Mouse (Mus musculus) forebrain, embryonic 15.5 days (tissue): ENCODE measurements around the gene Acot2. TPM values are rescaled to one million over a fixed set of nuclear protein-coding genes. Genes with fewer than 3 reads are reported as not detected.
"Not testable (repeated sequence)": the region's sequence is repeated elsewhere in the genome, so short reads cannot be mapped to it uniquely, and the experiment has no call there.

ENCODE experiments used
- ATAC-seq: fragments of 200-750 bp; cut with Nextera tagmentation; replicated peaks from 2 replicates; pipeline ENCODE4 v1.8.0; 2017; ENCODE audit warnings: mild to moderate bottlenecking, moderate TSS enrichment, moderate library complexity
- H3K27ac ChIP-seq: fragments of 300-500 bp; sonication (generic); replicated peaks from 2 replicates; pipeline ENCODE4 v1.5.1; 2015; ENCODE audit warnings: mild to moderate bottlenecking, inconsistent platforms
- H3K27me3 ChIP-seq: fragments of 300-500 bp; sonication (generic); 2 replicates; pipeline ENCODE4 v1.6.1; 2015; ENCODE audit warnings: inconsistent platforms
- H3K36me3 ChIP-seq: fragments of 300-500 bp; sonication (generic); 2 replicates; pipeline ENCODE4 v1.6.1; 2015; ENCODE audit warnings: mild to moderate bottlenecking, inconsistent platforms
- H3K4me1 ChIP-seq: fragments of 300-500 bp; sonication (generic); 2 replicates; pipeline ENCODE4 v1.6.1; 2015; ENCODE audit warnings: inconsistent platforms
- H3K4me2 ChIP-seq: fragments of 300-500 bp; sonication (generic); replicated peaks from 2 replicates; pipeline ENCODE4 v1.6.1; 2015; ENCODE audit warnings: mild to moderate bottlenecking, inconsistent platforms
- H3K4me3 ChIP-seq: fragments of 300-500 bp; sonication (generic); 2 replicates; pipeline ENCODE4 v1.5.1; 2015; ENCODE audit warnings: mild to moderate bottlenecking, inconsistent platforms
- H3K9ac ChIP-seq: fragments of 300-500 bp; sonication (generic); replicated peaks from 2 replicates; pipeline ENCODE4 v1.6.1; 2015; ENCODE audit warnings: mild to moderate bottlenecking, inconsistent platforms
- H3K9me3 ChIP-seq: fragments of 300-500 bp; sonication (generic); 2 replicates; pipeline ENCODE4 v1.6.1; 2016; ENCODE audit warnings: inconsistent platforms
- WGBS: fragments of 180-500 bp; shearing (Covaris S2); methylation state at CpG from one replicate; pipeline ENCODE4 v1.1.7; 2015; ENCODE audit warnings: mixed read lengths; 5-methylcytosine and 5-hydroxymethylcytosine counted together
- polyA plus RNA-seq: library from polyadenylated mRNA; unstranded; fragments of >200 nt; fragmentation: Nextera tagmentation; extraction: Ambion mirVana; gene quantifications from 2 replicates; pipeline ENCODE4 v1.2.1, GENCODE M21; 2015

The Acot2 gene
- 11.3 and 12.4 TPM in 2 replicates for polyA plus RNA-seq

GRCm38 (mm10) chr12:83987583-83988441 lies at the start of gene Acot2:
Acot2 (plus strand) TSS chr12:83987861.
- Histone ChIP-seq H3K4me1 (peaks cover 6% of the 10 kb centered on the region), H3K9ac (peak within 1 kb of the TSS; percentile 76), H3K27me3 (no peaks in the 10 kb centered on the region), H3K9me3 (no peaks in the 10 kb centered on the region), H3K27ac (peak within 1 kb of the TSS; percentile 94), H3K36me3 (no peaks in the 10 kb centered on the region), H3K4me3 (peak within 1 kb of the TSS; percentile 83), H3K4me2 (peak within 1 kb of the TSS; percentile 70)
- ATAC-seq, result peak; percentile 95
- under 1% methylated on average over 80 of the region's 80 CpGs for WGBS

- H3K9ac ChIP-seq, H3K36me3 ChIP-seq, H3K27ac ChIP-seq, H3K27me3 ChIP-seq, H3K4me2 ChIP-seq, H3K4me1 ChIP-seq, H3K9me3 ChIP-seq, H3K4me3 ChIP-seq, ATAC-seq: not testable (repeated sequence)
- WGBS, result 46% methylated on average over 1 of the region's 1 CpGs
These were observed 49.1 kb upstream of the Acot2 start for GRCm38 (mm10) chr12:83938592-83938991.

GRCm38 (mm10) chr12:83939332-83939731 lies 48.3 kb upstream of the Acot2 start:
- 79% methylated on average over 2 of the region's 2 CpGs for WGBS

GRCm38 (mm10) chr12:83940031-83940430 lies 47.6 kb upstream of the Acot2 start:
- Histone ChIP-seq H3K4me3 (no peak overlapping the region), H3K4me1 (no peaks in the 10 kb centered on the region), H3K27me3 (no peaks in the 10 kb centered on the region), H3K36me3 (no peaks in the 10 kb centered on the region), H3K9ac (no peak overlapping the region), H3K9me3 (no peaks in the 10 kb centered on the region), H3K4me2 (no peak overlapping the region), H3K27ac (no peak overlapping the region)
- no peak for ATAC-seq
- WGBS, result 51% methylated on average over 4 of the region's 4 CpGs

More at GRCm38 (mm10) chr12:83939332-83939731, 48.3 kb upstream of the Acot2 start:
- ATAC-seq, result no peak
- Histone ChIP-seq H3K27ac (no peak overlapping the region), H3K27me3 (no peaks in the 10 kb centered on the region), H3K4me1 (no peaks in the 10 kb centered on the region), H3K4me2 (no peak overlapping the region), H3K36me3 (no peaks in the 10 kb centered on the region), H3K9ac (no peak overlapping the region), H3K9me3 (no peaks in the 10 kb centered on the region), H3K4me3 (no peak overlapping the region)

GRCm38 (mm10) chr12:83941938-83942337 lies 45.7 kb upstream of the Acot2 start:
- no peak overlapping the region for H3K4me3 ChIP-seq
- H3K4me1 ChIP-seq, result no peaks in the 10 kb centered on the region
- no peaks in the 10 kb centered on the region for H3K36me3 ChIP-seq
- WGBS, result 80% methylated on average over 3 of the region's 3 CpGs
- H3K27ac ChIP-seq, result no peak overlapping the region
- no peak overlapping the region for H3K4me2 ChIP-seq
- no peak for ATAC-seq
- H3K27me3 ChIP-seq, result no peaks in the 10 kb centered on the region
- H3K9me3 ChIP-seq, result no peaks in the 10 kb centered on the region
- no peak overlapping the region for H3K9ac ChIP-seq

- no peaks in the 10 kb centered on the region for H3K36me3 ChIP-seq
- H3K4me2 ChIP-seq, result no peak overlapping the region
- peaks cover 19% of the 10 kb centered on the region for H3K4me1 ChIP-seq
- no peak for ATAC-seq
- H3K9me3 ChIP-seq, result no peaks in the 10 kb centered on the region
- H3K27ac ChIP-seq, result no peak overlapping the region
- H3K9ac ChIP-seq, result no peak overlapping the region
- H3K4me3 ChIP-seq, result no peak overlapping the region
- WGBS, result 96% methylated on average over 8 of the region's 8 CpGs
- H3K27me3 ChIP-seq, result no peaks in the 10 kb centered on the region
These were observed 40.3 kb upstream of the Acot2 start for GRCm38 (mm10) chr12:83947260-83947811.

- no peaks in the 10 kb centered on the region for H3K27me3 ChIP-seq
- H3K9ac ChIP-seq, result no peak overlapping the region
- no peak overlapping the region for H3K4me3 ChIP-seq
- H3K36me3 ChIP-seq, result no peaks in the 10 kb centered on the region
- peaks cover 31% of the 10 kb centered on the region for H3K4me1 ChIP-seq
- no peaks in the 10 kb centered on the region for H3K9me3 ChIP-seq
- H3K4me2 ChIP-seq, result no peak overlapping the region
- no peak overlapping the region for H3K27ac ChIP-seq
- ATAC-seq, result no peak
- 85% methylated on average over 4 of the region's 4 CpGs for WGBS
These were observed 38.6 kb upstream of the Acot2 start for GRCm38 (mm10) chr12:83949043-83949442.

GRCm38 (mm10) chr12:83949776-83950492 lies 37.7 kb upstream of the Acot2 start:
- WGBS, result 31% methylated on average over 11 of the region's 11 CpGs
- H3K9ac ChIP-seq, result peak overlapping the region; percentile 74
- H3K27me3 ChIP-seq, result no peaks in the 10 kb centered on the region
- ATAC-seq, result no peak
- no peaks in the 10 kb centered on the region for H3K9me3 ChIP-seq
- peak overlapping the region; percentile 72 for H3K4me3 ChIP-seq
- H3K4me2 ChIP-seq, result peak overlapping the region; percentile 72
- peaks cover 31% of the 10 kb centered on the region for H3K4me1 ChIP-seq
- no peaks in the 10 kb centered on the region for H3K36me3 ChIP-seq
- no peak overlapping the region for H3K27ac ChIP-seq

- Histone ChIP-seq H3K9ac (peak within 1 kb of the TSS; percentile 74), H3K4me3 (peak within 1 kb of the TSS; percentile 72), H3K27me3 (no peaks in the 10 kb centered on the region), H3K27ac (peak within 1 kb of the TSS; percentile 81), H3K4me2 (peak within 1 kb of the TSS; percentile 72), H3K9me3 (no peaks in the 10 kb centered on the region), H3K36me3 (0 out of 2 replicates have a peak, but pooled peaks cover 1% of the 10 kb centered on the region), H3K4me1 (peaks cover 31% of the 10 kb centered on the region)
- 0% methylated on average over 37 of the region's 37 CpGs for WGBS
- peak; percentile 97 for ATAC-seq
These were observed 37.2 kb upstream of the Acot2 start, which contains the start of gene Riox1 for GRCm38 (mm10) chr12:83950493-83950839. Riox1 (plus strand) TSS chr12:83950608.

- H3K9me3 ChIP-seq, result no peaks in the 10 kb centered on the region
- under 1% methylated on average over 110 of the region's 116 CpGs for WGBS
- peak overlapping the region; percentile 72 for H3K4me2 ChIP-seq
- H3K4me3 ChIP-seq, result peak overlapping the region; percentile 72
- peak overlapping the region; percentile 74 for H3K9ac ChIP-seq
- no peaks in the 10 kb centered on the region for H3K27me3 ChIP-seq
- peak overlapping the region; percentile 81 for H3K27ac ChIP-seq
- 0 out of 2 replicates have a peak, but pooled peaks cover 4% of the 10 kb centered on the region for H3K36me3 ChIP-seq
- ATAC-seq, result peak; percentile 70
- H3K4me1 ChIP-seq, result peaks cover 31% of the 10 kb centered on the region
These were observed 36.6 kb upstream of the Acot2 start for GRCm38 (mm10) chr12:83950840-83951701.
